Mouse (Mus musculus): Measurements from ENCODE around the gene Simc1. TPM values are rescaled to one million over a fixed set of nuclear protein-coding genes. Genes with fewer than 3 reads are reported as not detected.
"Not testable (repeated sequence)": the region's sequence is repeated elsewhere in the genome, so short reads cannot be mapped to it uniquely, and the experiment has no call there.

Gene Simc1
- polyA plus RNA-seq, 1 experiment, result 7.5 TPM

DNA sequence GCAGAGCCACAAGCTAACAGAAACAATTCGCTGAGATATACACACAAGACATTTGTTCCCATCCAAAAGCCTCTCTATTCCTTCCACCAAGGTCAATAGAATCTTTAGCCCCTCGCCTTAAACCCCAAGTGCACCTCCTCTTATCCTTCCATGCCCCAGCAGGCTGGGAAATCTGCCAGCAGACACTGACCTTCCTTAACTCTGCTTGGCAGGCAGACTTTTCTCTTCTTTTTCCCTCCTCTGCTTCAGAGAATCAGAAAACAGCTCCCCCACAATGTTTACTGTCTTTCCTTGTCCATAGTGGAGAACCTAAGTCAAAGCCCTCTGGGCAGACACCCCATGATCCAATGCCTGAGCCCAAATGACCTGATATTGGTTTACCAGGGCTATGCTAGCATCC is 28.6 kb upstream of the Simc1 start:
- Histone ChIP-seq H3K4me1 (ENCODE audit: control insufficient read depth, insufficient read depth, low read length) (no peaks in the 10 kb centered on the region), H3K4me3 (ENCODE audit: insufficient read depth, low read depth, low read length) (no peak overlapping the region), H3K27ac (ENCODE audit: insufficient read depth, low read depth, low read length) (no peak overlapping the region), H3K27me3 (replicated peaks; ENCODE audit: control insufficient read depth, insufficient read depth, low read length) (no peaks in the 10 kb centered on the region), H3K36me3 (ENCODE audit: control insufficient read depth, insufficient read depth, low read length) (no peaks in the 10 kb centered on the region)
- 75% methylated on average over 2 of the region's 2 CpGs for WGBS
- DNase-seq, result peak; percentile 34
- TF ChIP-seq POLR2A (IDR thresholded peaks at IDR 0.05; ENCODE audit: low read depth, low read length), result no peak
- TF ChIP-seq CTCF (conservative IDR thresholded peaks at IDR 0.05; ENCODE audit: insufficient read depth, insufficient read length, low read depth, low read length), result no peak

DNA sequence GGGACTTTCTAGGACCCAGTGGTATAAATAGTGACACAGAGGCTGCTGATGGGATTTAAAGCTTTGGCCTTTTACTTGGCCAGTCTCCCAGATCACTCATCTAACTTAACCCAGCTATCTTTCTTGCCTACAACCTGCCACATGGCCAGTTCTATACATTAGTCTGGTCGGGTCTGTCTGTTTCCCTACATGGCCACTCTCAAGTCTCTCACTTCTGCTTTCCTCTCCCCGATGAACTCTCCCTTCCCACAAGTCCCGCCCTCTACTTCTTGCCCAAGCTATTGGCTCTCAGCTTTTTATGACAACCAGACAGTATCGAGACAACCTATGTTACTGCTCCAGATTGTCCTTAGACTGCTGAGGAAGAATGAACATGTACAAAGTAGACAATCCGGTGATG is 27.9 kb upstream of the Simc1 start:
- Histone ChIP-seq H3K27me3 (replicated peaks; ENCODE audit: control insufficient read depth, insufficient read depth, low read length) (no peaks in the 10 kb centered on the region), H3K4me1 (ENCODE audit: control insufficient read depth, insufficient read depth, low read length) (no peaks in the 10 kb centered on the region), H3K36me3 (ENCODE audit: control insufficient read depth, insufficient read depth, low read length) (no peaks in the 10 kb centered on the region), H3K27ac (ENCODE audit: insufficient read depth, low read depth, low read length) (no peak overlapping the region), H3K4me3 (ENCODE audit: insufficient read depth, low read depth, low read length) (no peak overlapping the region)
- 72% methylated on average over 5 of the region's 5 CpGs for WGBS
- no peak for TF ChIP-seq POLR2A (IDR thresholded peaks at IDR 0.05; ENCODE audit: low read depth, low read length)
- no peak for TF ChIP-seq CTCF (conservative IDR thresholded peaks at IDR 0.05; ENCODE audit: insufficient read depth, insufficient read length, low read depth, low read length)
- DNase-seq, result no peak

DNA sequence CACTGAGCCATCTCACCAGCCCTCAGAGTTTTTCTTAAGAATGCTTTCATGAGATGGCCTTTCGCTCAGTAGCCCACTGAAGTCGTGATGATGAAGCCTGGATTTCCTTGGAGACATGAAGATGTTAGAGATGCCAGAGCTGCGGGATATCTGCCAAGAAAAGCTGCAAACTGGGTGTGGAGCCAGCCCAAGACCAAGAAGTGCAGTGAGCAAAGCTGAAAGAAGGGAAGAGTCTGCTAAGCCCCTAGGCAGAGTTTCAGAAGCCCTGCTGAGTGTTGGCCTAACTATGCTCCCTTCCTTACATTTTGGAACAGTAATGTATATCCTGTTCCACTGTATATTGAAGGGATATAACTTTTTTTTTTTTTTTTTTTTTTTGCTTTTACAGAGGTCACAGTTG is 24.3 kb upstream of the Simc1 start:
- no peak overlapping the region for H3K27ac ChIP-seq (ENCODE audit: insufficient read depth, low read depth, low read length)
- H3K4me3 ChIP-seq (ENCODE audit: insufficient read depth, low read depth, low read length), result no peak overlapping the region
- 56% methylated on average over 3 of the region's 3 CpGs for WGBS
- no peaks in the 10 kb centered on the region; the same call in 1 of the 2 replicates for H3K4me1 ChIP-seq (ENCODE audit: control insufficient read depth, insufficient read depth, low read length)
- no peaks in the 10 kb centered on the region; the same call in 1 of the 2 replicates for H3K27me3 ChIP-seq (replicated peaks; ENCODE audit: control insufficient read depth, insufficient read depth, low read length)
- no peaks in the 10 kb centered on the region for H3K36me3 ChIP-seq (ENCODE audit: control insufficient read depth, insufficient read depth, low read length)
- peak; percentile 28 for DNase-seq
- no peak for TF ChIP-seq POLR2A (IDR thresholded peaks at IDR 0.05; ENCODE audit: low read depth, low read length)
- no peak for TF ChIP-seq CTCF (conservative IDR thresholded peaks at IDR 0.05; ENCODE audit: insufficient read depth, insufficient read length, low read depth, low read length)

- TF ChIP-seq POLR2A (IDR thresholded peaks at IDR 0.05; ENCODE audit: low read depth, low read length), result no peak
- DNase-seq, result peak; percentile 90
- 34% methylated on average over 14 of the region's 14 CpGs for WGBS
- Histone ChIP-seq H3K27ac (ENCODE audit: insufficient read depth, low read depth, low read length) (no peak overlapping the region), H3K27me3 (replicated peaks; ENCODE audit: control insufficient read depth, insufficient read depth, low read length) (no peaks in the 10 kb centered on the region; the same call in 1 of the 2 replicates), H3K36me3 (ENCODE audit: control insufficient read depth, insufficient read depth, low read length) (no peaks in the 10 kb centered on the region), H3K4me1 (ENCODE audit: control insufficient read depth, insufficient read depth, low read length) (no peaks in the 10 kb centered on the region; the same call in 1 of the 2 replicates), H3K4me3 (ENCODE audit: insufficient read depth, low read depth, low read length) (no peak overlapping the region)
Measured at GRCm38 (mm10) chr13:54481498-54481897, 22.1 kb upstream of the Simc1 start.

GRCm38 (mm10) chr13:54490411-54490810 is 13.2 kb upstream of the Simc1 start:
- TF ChIP-seq CTCF (conservative IDR thresholded peaks at IDR 0.05; ENCODE audit: insufficient read depth, insufficient read length, low read depth, low read length), result no peak
- TF ChIP-seq POLR2A (IDR thresholded peaks at IDR 0.05; ENCODE audit: low read depth, low read length), result no peak
- H3K27me3 ChIP-seq (replicated peaks; ENCODE audit: control insufficient read depth, insufficient read depth, low read length), result no peaks in the 10 kb centered on the region

GRCm38 (mm10) chr13:54491381-54491780 is 12.2 kb upstream of the Simc1 start:
- TF ChIP-seq CTCF (conservative IDR thresholded peaks at IDR 0.05; ENCODE audit: insufficient read depth, insufficient read length, low read depth, low read length), result no peak
- TF ChIP-seq POLR2A (IDR thresholded peaks at IDR 0.05; ENCODE audit: low read depth, low read length), result no peak
- H3K4me1 ChIP-seq (ENCODE audit: control insufficient read depth, insufficient read depth, low read length), result no peaks in the 10 kb centered on the region
- H3K27ac ChIP-seq (ENCODE audit: insufficient read depth, low read depth, low read length), result no peak overlapping the region
- WGBS, result 82% methylated on average over 6 of the region's 6 CpGs
- no peak for DNase-seq
- no peaks in the 10 kb centered on the region for H3K36me3 ChIP-seq (ENCODE audit: control insufficient read depth, insufficient read depth, low read length)
- H3K4me3 ChIP-seq (ENCODE audit: insufficient read depth, low read depth, low read length), result no peak overlapping the region
- H3K27me3 ChIP-seq (replicated peaks; ENCODE audit: control insufficient read depth, insufficient read depth, low read length), result no peaks in the 10 kb centered on the region

More at GRCm38 (mm10) chr13:54490411-54490810, 13.2 kb upstream of the Simc1 start:
- no peaks in the 10 kb centered on the region for H3K36me3 ChIP-seq (ENCODE audit: control insufficient read depth, insufficient read depth, low read length)
- no peaks in the 10 kb centered on the region for H3K4me1 ChIP-seq (ENCODE audit: control insufficient read depth, insufficient read depth, low read length)
- DNase-seq, result no peak
- no peak overlapping the region for H3K27ac ChIP-seq (ENCODE audit: insufficient read depth, low read depth, low read length)
- no peak overlapping the region for H3K4me3 ChIP-seq (ENCODE audit: insufficient read depth, low read depth, low read length)
- WGBS, result 74% methylated on average over 5 of the region's 5 CpGs

DNA sequence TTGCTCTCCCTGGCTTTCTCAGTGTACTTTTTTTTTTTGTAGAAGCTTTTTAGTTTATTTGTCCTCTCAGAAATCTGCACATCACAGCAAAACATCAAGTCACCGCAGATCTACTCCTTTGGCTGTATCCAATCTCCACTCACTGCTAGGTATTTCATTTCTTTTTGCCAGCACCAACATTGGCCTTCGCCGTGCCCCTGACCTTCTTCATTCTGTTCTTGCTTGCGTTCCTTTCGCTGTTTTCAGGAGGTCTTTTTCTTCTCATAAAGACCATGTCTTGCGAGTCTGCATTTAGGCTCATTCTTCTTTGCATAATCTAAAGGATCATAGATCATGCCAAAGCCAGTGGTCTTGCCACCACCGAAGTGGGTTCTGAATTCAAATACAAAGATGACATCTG is 4.0 kb upstream of the Simc1 start:
- WGBS, result 93% methylated on average over 7 of the region's 7 CpGs
- not testable (repeated sequence) for H3K4me3 ChIP-seq (ENCODE audit: insufficient read depth, low read depth, low read length); H3K36me3 ChIP-seq (ENCODE audit: control insufficient read depth, insufficient read depth, low read length); H3K27ac ChIP-seq (ENCODE audit: insufficient read depth, low read depth, low read length); DNase-seq; H3K27me3 ChIP-seq (replicated peaks; ENCODE audit: control insufficient read depth, insufficient read depth, low read length); H3K4me1 ChIP-seq (ENCODE audit: control insufficient read depth, insufficient read depth, low read length)

DNA sequence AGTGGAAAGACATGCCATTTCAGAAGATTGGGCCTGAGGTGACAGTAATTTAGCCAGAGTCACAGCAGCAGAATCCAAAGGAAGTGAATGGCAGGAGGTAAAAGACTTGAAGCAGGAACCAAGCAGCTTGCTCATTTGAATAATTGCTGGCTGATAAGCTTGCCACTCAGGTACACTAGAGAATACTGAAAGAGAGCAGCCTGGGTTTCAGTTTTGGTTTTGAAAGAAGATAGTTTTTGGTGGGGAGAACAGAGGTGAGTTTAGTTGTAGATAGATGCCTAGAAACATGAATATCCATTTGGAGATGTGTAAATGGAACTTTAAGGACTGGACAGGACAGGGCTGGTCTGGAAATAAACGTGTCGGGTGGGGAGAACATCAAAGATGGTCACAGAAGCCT is 2.2 kb upstream of the Simc1 start:
- no peaks in the 10 kb centered on the region for H3K36me3 ChIP-seq (ENCODE audit: control insufficient read depth, insufficient read depth, low read length)
- H3K4me3 ChIP-seq (ENCODE audit: insufficient read depth, low read depth, low read length), result no peak overlapping the region
- no peak for TF ChIP-seq POLR2A (IDR thresholded peaks at IDR 0.05; ENCODE audit: low read depth, low read length)
- TF ChIP-seq CTCF (conservative IDR thresholded peaks at IDR 0.05; ENCODE audit: insufficient read depth, insufficient read length, low read depth, low read length), result no peak
- DNase-seq, result no peak
- WGBS, result 71% methylated on average over 2 of the region's 2 CpGs
- no peaks in the 10 kb centered on the region for H3K27me3 ChIP-seq (replicated peaks; ENCODE audit: control insufficient read depth, insufficient read depth, low read length)
- H3K4me1 ChIP-seq (ENCODE audit: control insufficient read depth, insufficient read depth, low read length), result peaks cover 6% of the 10 kb centered on the region; the same call in 1 of the 2 replicates
- H3K27ac ChIP-seq (ENCODE audit: insufficient read depth, low read depth, low read length), result no peak overlapping the region

All from kidney, adult 2 months (tissue).